Mouse (Mus musculus): ENCODE data around the gene Grasp.

DNA sequence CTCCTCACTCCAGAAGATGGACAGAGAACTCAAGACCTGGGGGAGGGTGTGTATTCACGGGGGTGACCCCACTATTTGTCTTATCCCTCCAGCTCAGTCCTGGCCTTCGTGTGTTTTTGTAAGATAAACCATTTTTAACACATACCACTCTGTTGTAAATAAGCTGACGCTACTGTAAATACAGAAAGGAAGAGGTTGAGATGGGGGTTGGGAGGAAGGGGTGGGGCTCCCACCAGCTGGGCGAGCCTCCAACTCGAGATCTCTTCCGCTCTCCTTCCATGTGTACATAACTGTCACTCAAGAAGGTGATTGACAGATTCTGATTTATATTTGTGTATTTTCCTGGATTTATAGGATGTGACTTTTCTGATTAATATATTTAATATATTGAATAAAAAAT, 50.4 kb downstream of the Grasp start:
- TF ChIP-seq CTCF (conservative IDR thresholded peaks at IDR 0.05; ENCODE audit: low read length) (no peak), NANOG (IDR thresholded peaks at IDR 0.05; ENCODE audit: borderline replicate concordance, low read length) (no peak)

All from E14TG2a.4 (cell line).